Mouse (Mus musculus): ENCODE measurements around the gene Serhl.
"Not testable (repeated sequence)": the region's sequence is repeated elsewhere in the genome, so short reads cannot be mapped to it uniquely, and the experiment has no call there.

Serhl gene

DNA sequence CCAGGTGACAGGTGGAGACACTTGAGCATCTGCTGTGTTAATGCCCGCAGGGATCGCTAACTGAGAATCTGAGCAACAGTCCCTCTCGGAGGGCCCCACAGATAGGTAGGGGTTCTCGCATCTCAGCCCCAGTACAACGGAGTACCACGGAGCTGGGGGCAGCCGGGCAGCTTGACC, at the start of gene Serhl:
Gene Serhl, plus strand, starts transcription at position 78 of the 177 bp plus-strand sequence.
- no peak for DNase-seq (ENCODE audit: low read depth, low spot score)

DNA sequence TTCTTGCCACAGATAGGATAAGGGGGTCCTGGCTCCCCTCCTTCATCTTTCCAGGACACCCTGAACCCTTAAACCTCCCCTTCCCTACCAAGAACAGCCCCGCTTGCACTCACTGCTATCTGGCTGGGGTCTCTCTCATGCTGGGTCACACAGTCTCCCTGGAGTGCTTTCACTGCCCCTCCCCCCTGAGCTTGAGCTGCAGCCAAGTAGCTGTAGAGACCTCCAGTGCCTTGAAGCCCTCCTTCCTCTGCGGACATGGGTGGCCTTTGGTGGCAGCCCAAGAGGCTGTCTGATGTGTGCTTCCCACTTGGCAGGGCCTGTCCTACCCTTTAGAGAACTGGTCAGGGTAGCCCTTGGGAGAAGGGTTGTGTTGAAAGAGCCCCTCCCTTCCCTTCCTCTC, 49.1 kb upstream of the Serhl start:
- DNase-seq (ENCODE audit: low read depth, low spot score), result no peak

DNA sequence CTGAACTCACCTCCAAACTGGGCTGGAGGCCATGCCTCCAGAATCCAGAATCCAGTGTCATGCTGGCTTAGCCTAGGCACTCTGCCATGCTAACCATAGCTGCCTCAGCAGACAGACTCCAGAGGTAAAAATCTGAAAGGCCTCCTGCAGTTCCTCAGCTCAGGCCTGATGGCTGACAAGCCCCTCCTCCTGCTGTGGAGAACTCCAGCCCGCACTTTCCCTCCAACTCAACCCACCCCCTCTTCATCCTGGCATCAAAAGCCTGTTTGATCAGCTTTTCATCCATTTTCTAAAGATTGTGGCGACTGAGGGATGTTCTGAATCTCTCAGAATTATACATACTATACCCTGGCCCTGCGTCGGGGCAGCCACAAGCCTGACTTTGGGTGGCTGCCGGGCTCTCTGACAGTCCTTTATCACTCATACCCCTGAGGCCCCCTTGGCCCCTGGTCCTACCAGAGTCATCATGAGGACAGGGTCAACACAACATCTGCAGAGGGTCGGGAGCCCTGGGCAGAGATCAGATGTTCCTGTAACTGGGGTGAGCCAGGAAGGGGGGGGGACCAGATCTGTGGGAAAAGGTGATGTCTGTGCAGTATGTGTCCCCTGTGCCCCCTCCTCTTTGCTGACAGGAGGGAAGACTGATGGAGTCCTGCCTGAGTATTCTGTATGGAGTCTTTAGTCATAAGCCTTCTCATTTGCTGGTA, 46.5 kb upstream of the Serhl start:
- DNase-seq (ENCODE audit: low read depth, low spot score), result no peak

DNA sequence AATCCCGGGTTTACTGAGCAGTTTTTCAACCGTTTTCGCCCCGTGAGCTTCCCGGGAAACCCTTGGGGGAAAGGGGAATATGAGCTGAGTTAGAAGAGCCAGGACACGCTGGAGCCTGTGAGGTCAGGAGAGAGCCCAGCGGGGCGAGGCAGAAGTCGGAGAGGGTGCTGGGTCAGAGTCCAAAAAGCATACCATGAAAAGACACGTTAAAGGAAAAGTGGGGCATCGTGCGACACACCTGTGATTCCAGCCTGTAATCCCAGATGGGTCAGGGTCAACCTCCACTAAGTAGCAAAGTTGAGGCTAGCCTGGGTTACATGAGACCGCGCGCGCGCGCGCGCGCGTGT, 46.0 kb upstream of the Serhl start:
- DNase-seq (ENCODE audit: low read depth, low spot score), result no peak

DNA sequence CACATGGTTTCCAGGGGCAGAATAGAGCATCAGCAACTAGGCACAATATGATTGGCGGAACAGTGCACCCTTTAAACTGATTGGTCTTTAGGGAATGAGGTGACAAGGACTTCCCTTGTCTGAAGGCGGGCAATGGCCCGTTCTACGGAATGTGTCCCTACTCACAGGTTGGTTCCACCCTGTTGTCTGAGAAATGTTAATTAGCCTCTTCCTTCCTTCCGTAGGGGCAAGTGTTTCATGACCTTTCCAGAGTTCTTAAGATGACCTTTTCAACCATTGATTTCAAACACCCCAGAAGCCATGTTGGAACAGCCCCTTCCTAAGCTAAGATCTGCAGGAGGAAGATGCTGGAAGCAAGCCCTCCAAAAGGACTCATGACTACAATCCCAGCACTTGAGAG, 43.7 kb upstream of the Serhl start:
- DNase-seq (ENCODE audit: low read depth, low spot score), result not testable (repeated sequence)

DNA sequence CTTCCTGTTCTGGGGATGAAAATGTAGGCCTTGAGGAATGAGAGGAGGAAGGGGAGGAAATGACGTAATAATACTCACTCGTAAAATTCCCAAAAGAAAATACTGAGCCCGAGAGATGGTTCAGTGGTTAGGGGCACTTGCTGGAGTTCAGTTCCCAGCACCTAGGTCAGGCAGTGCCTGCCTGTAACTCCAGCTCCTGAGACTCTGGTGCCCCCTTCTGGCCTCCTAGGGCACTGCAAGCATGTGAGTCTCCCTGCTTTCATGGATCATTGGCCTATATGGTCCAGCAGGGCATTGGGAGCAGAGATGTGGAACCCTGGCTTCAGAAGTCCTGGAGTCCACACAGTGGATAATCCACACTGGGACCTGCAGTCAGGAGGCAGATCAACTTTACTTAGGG, 43.0 kb upstream of the Serhl start:
- no peak for DNase-seq (ENCODE audit: low read depth, low spot score)

DNA sequence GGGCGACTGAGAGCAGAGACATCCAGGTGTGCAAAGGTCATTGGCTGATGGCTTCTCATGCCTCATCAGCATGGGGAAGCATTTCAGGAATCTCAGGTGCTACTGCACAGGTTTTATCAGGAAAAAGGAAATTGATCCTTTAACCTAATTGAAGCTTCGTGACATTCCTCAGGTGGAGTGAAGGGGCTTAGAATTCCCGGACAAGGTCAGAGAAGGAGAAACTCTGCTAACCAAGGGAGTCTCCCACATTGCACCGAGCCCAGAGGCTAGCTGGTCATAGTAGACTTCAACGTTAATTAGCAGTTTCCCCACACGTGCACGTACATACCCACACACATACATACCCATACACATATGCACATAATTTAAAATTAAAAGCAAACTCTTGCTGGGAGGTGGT, 42.6 kb upstream of the Serhl start:
- DNase-seq (ENCODE audit: low read depth, low spot score), result no peak

DNA sequence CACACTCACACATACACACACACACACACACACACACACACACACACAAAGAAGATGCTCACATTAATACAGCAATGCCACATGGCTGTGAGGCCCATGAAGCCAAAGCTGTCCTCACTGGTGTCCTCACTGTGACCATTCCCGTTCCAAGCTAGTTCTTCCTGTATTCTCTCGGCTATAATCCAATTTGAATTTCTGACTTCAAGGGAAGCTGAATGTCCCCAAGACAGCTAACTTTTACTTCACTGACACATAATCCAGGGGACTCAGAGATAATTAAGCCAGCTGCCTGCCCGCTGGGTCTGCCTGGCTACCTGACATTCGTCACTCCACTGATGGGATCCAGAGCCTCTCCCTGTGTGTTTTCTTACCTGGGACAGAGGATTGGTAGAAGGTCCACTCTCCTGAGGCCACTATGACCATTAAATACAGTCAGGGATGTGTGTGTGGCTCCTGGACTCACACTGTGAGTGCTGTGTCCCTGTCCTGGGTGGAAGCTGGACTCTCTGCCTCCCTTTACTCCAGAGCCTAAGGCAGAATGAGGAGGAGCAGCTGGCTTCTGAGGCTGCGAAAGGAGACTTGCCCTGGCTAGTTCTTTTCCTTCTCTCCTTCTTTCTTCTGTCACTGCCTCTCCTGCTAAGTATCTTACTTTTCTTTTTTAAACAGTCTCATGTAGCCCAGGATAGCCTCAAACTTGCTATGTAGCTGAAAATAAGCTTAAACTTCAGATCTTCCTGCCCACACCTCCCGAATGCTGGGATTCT, 36.8 kb upstream of the Serhl start:
- no peak for DNase-seq (ENCODE audit: low read depth, low spot score)

DNA sequence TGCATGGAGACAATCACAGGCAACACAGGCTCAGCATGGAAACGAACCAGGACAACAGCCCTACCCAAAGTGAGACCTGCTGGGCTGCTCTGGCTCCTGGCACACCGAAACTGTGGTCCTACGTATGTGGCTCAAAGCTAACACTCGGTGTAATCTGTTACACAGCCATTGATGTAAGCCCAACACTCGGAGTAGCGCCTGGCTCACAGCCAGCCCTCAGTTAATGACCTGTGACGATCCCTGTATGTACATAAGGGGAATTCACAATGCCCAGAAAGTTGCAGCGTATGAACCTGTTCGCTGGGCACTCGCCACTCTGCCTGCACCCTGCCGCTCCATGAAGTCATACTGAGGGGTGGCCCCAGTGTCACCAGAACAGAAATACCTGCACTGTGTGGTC, 36.0 kb upstream of the Serhl start:
- DNase-seq (ENCODE audit: low read depth, low spot score), result no peak

DNA sequence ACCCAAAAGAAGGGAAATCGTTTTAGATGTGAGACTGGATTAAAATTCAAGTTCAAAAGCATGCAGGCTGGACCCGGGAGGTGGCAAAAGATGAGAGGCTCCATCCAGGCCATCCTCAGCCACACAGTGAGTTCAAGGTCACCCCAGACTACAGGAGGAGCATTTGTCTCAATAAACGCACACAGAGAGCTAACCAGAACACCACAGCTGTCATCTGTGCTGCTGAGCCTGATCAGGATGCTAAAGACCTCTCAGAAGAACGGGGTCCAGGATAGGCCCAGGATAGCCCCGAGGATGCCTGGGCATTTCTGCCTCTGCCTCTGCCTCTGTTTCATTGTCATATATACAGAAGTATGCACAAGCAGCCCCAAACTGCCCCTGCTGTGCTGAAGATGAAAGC, 33.7 kb upstream of the Serhl start:
- DNase-seq (ENCODE audit: low read depth, low spot score), result no peak

DNA sequence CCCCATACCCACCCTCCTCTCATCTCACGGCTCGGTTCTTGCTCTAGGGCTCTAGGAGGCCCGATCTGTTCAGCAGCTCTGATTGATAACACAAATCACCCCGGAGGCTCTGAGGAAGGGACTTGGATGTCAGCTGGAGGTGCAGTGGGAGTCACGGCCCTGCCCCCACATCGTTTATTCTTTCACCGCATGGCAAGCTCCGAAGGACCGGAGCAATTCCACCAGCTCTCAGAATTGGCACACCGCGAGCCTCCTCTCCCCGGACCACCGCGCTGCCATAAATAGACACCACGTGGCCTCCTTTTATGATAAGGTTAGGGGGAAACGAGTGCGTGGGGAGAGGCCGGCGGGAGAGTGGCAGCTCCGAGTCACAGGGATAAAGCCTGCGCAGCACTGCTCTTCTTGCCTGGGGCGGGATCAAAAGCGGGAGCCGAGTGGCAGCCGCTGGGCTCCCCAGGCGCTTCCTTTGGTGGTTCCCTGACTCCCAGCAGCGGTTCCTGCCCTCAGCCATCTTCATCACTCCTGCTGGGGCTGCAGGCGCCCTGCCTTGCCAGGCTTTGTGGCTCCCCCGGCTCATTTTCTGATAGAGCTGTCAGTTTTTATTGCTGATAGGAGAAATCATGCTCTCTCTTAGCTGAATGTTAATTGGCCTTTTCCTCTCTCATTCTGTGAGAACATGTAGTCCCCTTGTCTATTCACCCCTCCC, 32.8 kb upstream of the Serhl start:
- DNase-seq (ENCODE audit: low read depth, low spot score), result no peak

DNA sequence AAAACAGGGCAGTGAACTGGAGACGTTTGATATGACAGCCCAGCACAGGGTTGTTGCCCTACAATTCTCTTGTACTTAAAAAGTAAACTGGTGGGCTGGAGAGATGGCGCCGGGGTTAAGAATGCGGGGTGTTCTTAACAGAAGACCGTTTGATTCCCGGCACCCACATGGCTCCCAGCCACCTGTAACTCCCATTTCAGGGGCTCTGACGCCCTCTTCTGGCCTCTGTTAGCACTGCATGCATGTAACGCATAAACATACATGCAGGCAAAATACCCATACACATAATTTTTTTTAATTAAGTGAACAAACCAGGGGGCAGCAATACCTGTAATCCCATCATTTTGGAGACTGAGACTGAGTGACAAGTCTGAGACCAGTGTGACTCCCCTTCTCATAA, 31.8 kb upstream of the Serhl start:
- DNase-seq (ENCODE audit: low read depth, low spot score), result no peak

DNA sequence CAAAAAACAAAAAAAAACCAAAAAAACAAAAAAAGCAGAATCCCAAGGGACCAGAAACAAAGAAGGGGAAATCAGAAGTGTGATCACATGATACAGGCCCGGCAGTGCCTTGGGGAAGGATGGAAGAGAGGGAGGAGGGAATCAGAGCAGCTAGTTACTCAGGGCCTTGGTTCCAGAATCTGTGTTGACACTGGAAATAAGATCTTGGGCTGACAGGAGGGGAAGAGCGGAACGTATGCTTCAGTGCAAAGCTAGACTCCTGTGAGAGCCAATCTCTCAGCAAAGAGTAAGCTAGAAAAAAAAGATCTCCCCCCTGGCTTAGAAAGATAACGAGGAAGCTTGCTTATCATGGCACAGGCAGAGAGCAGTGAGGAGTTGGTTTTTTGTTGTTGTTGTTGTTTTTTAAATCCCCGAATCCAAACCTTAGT, 30.1 kb upstream of the Serhl start:
- DNase-seq (ENCODE audit: low read depth, low spot score), result no peak

DNA sequence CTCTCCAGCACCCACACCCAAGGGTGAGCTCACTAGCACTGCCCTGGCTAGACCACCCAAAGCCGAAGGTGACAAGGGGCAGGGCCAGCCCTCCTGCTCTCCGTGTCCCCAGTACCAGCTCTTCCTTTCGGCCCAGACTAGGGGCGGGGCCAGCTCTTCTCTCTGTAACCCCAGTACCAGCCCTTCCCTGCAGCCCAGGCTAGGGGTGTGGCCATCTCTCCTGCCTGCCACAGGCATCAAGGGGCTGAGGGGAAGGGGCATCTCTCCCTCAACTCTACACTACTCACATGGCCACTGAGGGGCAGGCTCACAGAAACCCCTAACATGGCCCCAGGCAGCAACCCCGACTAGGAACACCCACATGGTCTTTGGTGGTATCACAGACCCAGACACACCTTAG, 27.6 kb upstream of the Serhl start:
- DNase-seq (ENCODE audit: low read depth, low spot score), result no peak

DNA sequence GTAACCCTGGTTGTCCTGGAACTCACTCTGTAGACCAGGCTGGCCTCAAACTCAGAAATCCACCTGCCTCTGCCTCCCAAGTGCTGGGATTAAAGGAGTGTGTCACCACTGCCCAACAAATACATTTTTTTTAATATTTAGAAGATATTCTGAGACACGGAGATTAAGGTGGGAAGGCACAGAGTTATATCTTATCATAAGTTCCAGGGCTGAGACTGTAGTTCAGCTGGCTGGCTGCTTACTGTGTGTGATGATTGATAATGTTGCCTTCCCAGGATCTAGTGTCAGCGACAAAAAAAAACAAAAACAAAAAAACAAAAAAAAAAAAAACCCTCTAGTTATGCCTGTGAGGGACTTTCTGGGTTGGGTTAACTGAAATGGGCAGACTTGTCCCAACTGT, 26.7 kb upstream of the Serhl start:
- DNase-seq (ENCODE audit: low read depth, low spot score), result not testable (repeated sequence)

DNA sequence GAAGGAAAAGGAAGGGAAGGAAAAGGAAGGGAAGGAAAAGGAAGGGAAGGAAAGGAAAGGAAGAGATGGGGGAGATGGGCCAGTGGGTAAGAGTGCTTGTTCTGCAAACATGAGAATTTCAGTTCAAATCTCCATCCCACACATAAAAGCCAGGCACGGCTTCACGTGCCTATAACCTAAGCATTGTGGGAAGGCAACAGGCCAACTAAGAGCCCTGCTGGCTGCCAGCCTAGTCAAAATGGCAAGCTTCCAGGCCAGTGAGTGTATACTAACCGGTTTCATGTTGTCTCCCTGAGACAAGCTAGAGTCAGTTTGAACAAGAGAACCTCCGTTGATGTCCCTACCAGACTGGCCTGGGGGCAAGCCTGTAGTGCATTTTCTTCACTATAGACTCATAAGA, 23.8 kb upstream of the Serhl start:
- peak; percentile 84 for DNase-seq (ENCODE audit: low read depth, low spot score)

DNA sequence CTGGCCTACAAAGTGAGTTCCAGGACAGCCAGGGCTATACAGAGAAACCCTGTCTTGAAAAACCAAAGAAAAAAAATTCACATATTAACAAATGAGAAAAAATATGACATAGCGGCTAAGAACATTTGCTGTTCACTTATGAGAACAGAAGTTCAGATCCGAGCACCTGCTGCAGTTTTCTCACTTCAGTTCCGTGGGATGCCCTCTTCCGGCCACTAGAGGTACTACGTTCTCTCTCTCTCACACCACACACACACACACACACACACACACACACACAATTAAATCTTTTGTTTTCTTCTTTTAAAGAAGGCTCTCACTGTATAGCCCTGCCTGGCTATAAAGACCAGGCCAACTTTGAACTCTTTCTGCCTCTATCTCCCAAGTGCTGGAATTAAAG, 21.0 kb upstream of the Serhl start:
- DNase-seq (ENCODE audit: low read depth, low spot score), result no peak

DNA sequence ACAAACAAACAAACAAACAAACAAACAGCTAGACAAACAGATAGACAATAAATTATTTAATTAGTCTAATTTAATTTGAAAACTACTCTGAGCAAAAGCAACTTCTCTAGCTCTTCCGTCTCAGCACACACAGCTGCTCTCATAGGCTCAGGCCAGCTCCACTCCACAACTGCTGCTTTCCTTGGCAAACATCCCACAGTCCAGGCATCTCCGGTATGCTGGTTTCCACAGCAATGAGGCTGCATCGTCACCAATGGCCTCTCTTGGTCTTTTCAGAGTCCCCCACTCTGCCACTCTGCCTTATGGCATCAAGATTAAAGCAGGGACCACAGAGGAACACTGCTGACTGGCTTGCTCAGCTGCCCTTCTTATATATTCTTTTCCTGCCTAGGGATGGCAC, 18.4 kb upstream of the Serhl start:
- DNase-seq (ENCODE audit: low read depth, low spot score), result peak; percentile 72

DNA sequence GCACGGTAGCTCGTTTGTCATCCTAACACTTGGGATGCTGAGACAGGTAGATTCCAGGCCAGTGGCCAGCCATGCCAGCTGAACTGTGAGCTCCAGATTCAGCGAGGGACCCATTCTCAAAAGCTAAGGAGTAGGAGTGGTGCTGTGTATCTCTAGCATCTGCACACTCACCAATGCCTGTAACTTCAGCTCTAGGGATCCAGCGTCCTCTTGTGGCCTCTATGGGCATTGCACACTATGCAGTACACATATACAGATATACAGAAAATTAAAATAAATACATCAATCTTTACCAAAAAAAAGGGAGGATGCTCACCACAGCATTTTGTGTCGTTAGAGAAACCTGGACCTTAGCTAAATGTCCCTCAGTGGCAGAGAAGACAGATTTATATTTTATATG, 17.6 kb upstream of the Serhl start:
- peak; percentile 29 for DNase-seq (ENCODE audit: low read depth, low spot score)

DNA sequence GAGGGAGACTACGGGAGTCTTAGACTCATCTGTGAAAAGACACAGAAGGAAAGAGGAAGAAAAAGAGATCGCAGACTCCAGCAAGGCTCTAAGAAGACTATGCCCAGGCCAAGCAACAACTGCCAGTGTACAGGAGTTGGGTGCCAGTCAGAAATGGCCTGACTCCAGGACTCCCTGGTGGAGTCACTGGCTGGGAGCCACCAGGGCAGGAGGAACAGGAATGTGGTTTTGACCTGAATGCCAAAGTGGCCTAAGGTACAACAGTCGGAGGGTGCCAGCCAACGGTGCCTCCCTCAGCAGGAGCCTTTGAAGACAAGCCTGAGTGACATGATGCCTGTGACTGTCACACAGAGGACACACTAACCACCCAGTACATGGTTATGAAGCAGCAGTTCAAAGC, 15.1 kb upstream of the Serhl start:
- no peak for DNase-seq (ENCODE audit: low read depth, low spot score)

DNA sequence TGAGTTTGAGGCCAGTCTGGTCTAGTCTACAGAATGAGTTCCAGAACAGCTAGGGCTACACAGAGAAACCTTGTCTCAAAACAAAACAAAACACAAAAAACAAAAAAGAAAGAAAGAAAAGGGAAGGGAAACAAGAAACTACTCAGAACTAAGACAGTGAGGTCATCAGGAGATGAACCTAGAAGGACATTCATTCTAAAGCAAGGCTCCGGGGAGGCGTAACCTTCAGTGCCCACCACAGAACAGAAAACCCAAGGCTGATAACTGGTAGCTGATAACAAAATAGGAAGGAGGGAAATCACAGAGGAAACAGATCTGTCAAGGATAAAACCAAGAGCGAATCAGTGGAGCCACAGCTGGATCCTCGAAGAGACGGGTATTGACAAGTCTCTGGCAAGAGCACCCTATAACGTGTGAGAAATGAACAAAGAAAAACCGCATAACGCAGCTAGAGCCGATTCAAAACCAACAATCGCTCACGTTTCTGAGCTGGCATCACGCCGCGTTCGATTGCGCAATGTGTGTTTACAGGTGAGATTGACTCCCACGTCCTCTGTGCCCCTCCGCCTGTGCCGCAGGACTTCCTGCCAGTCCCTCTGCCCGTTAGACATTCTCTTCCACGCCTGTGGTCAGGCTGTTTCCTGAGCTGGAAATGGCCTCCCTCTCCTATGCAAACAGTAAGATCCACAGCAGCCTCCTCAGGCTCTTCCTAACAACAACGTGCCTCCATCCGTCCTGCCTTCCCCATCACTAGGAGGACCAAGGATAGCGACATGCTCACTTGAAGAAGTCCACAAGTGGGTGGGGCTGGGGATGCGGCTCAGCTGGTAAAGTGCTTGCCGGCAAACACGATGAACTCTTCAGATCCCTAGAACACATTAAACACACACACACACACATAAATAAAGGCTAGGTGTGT, 13.4 kb upstream of the Serhl start:
- DNase-seq (ENCODE audit: low read depth, low spot score), result no peak

DNA sequence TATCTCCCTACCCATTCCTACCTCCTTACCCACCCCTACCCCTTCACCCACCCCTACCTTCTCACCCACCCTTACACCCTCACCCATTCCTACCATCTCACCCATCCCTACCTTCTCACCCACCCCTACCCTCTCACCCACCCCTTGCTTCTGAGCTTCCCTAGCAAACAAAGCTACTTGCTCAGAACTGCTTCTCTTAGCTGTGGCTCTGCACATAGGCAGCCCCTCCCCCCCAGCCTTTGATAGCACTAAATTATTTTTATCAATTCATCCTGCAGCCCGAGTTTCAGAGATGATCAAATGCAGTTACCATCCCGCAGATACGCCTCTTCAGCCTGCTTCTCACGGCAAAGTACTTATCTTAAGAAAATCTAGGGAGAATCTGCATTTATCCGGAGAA, 5.8 kb upstream of the Serhl start:
- DNase-seq (ENCODE audit: low read depth, low spot score), result no peak

All from 3T3-L1 (cell line).